Mouse (Mus musculus): ENCODE measurements around the gene Plin3. TPM values are rescaled to one million over a fixed set of nuclear protein-coding genes. Genes with fewer than 3 reads are reported as not detected.
A peak's percentile ranks its signal among the peaks of the same experiment; 100 is the strongest.

Gene Plin3
- total and polyA plus RNA-seq, 2 experiments from 2014 or later, result 9.6 to 12.4 TPM

GRCm38 (mm10) chr17:56256239-56256881 is 36.3 kb downstream of the Plin3 start, which contains the start of gene Fem1a:
Gene Fem1a, plus strand, starts transcription at chr17:56256810.
- H3K36me3 ChIP-seq (ENCODE audit: insufficient read depth, low read length), result peaks cover 22% of the 10 kb centered on the region
- H3K9me3 ChIP-seq (ENCODE audit: low read length), result no peaks in the 10 kb centered on the region
- H3K4me2 ChIP-seq (ENCODE audit: low read depth, low read length, poor library complexity, severe bottlenecking), result peak within 1 kb of the TSS; percentile 75
- WGBS, result 0% methylated on average over 28 of the region's 28 CpGs
- peak within 1 kb of the TSS; percentile 92 for H3K27ac ChIP-seq (ENCODE audit: low read depth, low read length)
- peak within 1 kb of the TSS; percentile 64 for H3K9ac ChIP-seq (replicated peaks; ENCODE audit: low read length, poor library complexity, severe bottlenecking)
- H3K27me3 ChIP-seq (ENCODE audit: insufficient read depth, low read length), result no peaks in the 10 kb centered on the region
- peak; percentile 99 for DNase-seq (ENCODE audit: low spot score)
- peak; percentile 93 for ATAC-seq (ENCODE audit: low FRiP score)
- H3K4me3 ChIP-seq (ENCODE audit: low read depth, low read length), result peak within 1 kb of the TSS; percentile 62
- no peak for TF ChIP-seq CTCF (IDR thresholded peaks at IDR 0.05)
- peaks cover 11% of the 10 kb centered on the region for H3K4me1 ChIP-seq (ENCODE audit: insufficient read depth, low read length)

DNA sequence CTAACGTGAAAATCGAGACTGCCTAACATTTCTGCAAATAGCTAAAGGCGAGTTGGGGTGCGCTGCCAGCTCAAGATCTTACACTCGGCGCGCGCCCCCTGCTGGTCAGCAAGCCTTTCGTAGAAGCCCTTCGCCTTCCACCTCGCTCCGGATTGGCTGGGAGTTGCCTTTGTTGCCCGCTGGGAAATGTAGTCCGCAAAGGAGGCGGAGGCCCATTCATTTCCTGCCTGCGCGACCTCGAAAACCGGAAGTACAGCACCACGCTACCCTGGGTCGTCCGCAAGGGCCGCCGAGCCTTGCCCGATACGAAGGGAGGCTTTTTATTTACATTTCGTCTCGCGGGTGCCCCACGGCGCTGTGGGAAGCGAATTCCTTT is 36.8 kb downstream of the Plin3 start:
- Histone ChIP-seq H3K4me2 (ENCODE audit: low read depth, low read length, poor library complexity, severe bottlenecking) (peak overlapping the region; percentile 61), H3K4me1 (ENCODE audit: insufficient read depth, low read length) (peaks cover 9% of the 10 kb centered on the region), H3K27me3 (ENCODE audit: insufficient read depth, low read length) (no peaks in the 10 kb centered on the region), H3K4me3 (ENCODE audit: low read depth, low read length) (peak overlapping the region; percentile 62), H3K9ac (replicated peaks; ENCODE audit: low read length, poor library complexity, severe bottlenecking) (peak overlapping the region; percentile 56), H3K9me3 (ENCODE audit: low read length) (no peaks in the 10 kb centered on the region), H3K36me3 (ENCODE audit: insufficient read depth, low read length) (peaks cover 21% of the 10 kb centered on the region), H3K27ac (ENCODE audit: low read depth, low read length) (peak overlapping the region; percentile 92)
- peak; percentile 99 for DNase-seq (ENCODE audit: low spot score)
- peak; percentile 95 for TF ChIP-seq CTCF (IDR thresholded peaks at IDR 0.05)
- under 1% methylated on average over 32 of the region's 32 CpGs for WGBS
- ATAC-seq (ENCODE audit: low FRiP score), result peak; percentile 93

DNA sequence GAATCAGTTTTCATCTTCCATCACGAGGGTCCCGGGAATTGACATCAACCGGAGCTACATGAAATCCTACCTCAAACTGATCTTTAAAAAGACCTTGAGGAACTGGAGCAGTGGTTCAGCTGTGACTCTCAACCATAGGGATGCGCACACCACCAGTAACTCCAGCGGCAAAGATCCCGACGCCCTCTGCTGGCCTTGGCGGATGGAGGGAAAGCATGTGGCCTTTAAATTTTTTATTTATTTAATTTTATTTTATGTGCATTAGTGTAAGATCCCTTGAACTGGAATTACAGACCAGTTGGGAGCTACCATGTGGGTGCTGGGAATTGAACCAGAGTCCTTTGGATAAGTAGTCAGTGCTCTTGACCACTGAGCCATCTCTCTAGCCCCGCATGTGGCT is 37.2 kb downstream of the Plin3 start:
- DNase-seq (ENCODE audit: low spot score) (peak; percentile 63), ATAC-seq (ENCODE audit: low FRiP score) (peak; percentile 9; the same call in 1 of the 2 replicates)
- WGBS, result 15% methylated on average over 9 of the region's 9 CpGs
- Histone ChIP-seq H3K27me3 (ENCODE audit: insufficient read depth, low read length) (no peaks in the 10 kb centered on the region), H3K9me3 (ENCODE audit: low read length) (no peaks in the 10 kb centered on the region), H3K4me2 (ENCODE audit: low read depth, low read length, poor library complexity, severe bottlenecking) (peak overlapping the region; percentile 34; the same call in 1 of the 2 replicates), H3K4me3 (ENCODE audit: low read depth, low read length) (no peak overlapping the region), H3K27ac (ENCODE audit: low read depth, low read length) (peak overlapping the region; percentile 92), H3K4me1 (ENCODE audit: insufficient read depth, low read length) (peaks cover 13% of the 10 kb centered on the region), H3K36me3 (ENCODE audit: insufficient read depth, low read length) (peaks cover 17% of the 10 kb centered on the region), H3K9ac (replicated peaks; ENCODE audit: low read length, poor library complexity, severe bottlenecking) (no peak overlapping the region)
- no peak; the same call in 1 of the 2 replicates for TF ChIP-seq CTCF (IDR thresholded peaks at IDR 0.05)

GRCm38 (mm10) chr17:56254695-56255094 is 38.0 kb downstream of the Plin3 start:
- WGBS, result 82% methylated on average over 4 of the region's 4 CpGs
- no peaks in the 10 kb centered on the region for H3K9me3 ChIP-seq (ENCODE audit: low read length)
- H3K4me3 ChIP-seq (ENCODE audit: low read depth, low read length), result no peak overlapping the region
- no peaks in the 10 kb centered on the region for H3K27me3 ChIP-seq (ENCODE audit: insufficient read depth, low read length)
- H3K27ac ChIP-seq (ENCODE audit: low read depth, low read length), result peak overlapping the region; percentile 92
- DNase-seq (ENCODE audit: low spot score) (no peak), ATAC-seq (ENCODE audit: low FRiP score) (no peak)
- peaks cover 9% of the 10 kb centered on the region for H3K36me3 ChIP-seq (ENCODE audit: insufficient read depth, low read length)
- no peak for TF ChIP-seq CTCF (IDR thresholded peaks at IDR 0.05)
- no peak overlapping the region for H3K4me2 ChIP-seq (ENCODE audit: low read depth, low read length, poor library complexity, severe bottlenecking)
- H3K9ac ChIP-seq (replicated peaks; ENCODE audit: low read length, poor library complexity, severe bottlenecking), result no peak overlapping the region
- peaks cover 9% of the 10 kb centered on the region; the same call in 1 of the 2 replicates for H3K4me1 ChIP-seq (ENCODE audit: insufficient read depth, low read length)

- Histone ChIP-seq H3K4me2 (ENCODE audit: low read depth, low read length, poor library complexity, severe bottlenecking) (peak overlapping the region; percentile 5; the same call in 1 of the 2 replicates), H3K9me3 (ENCODE audit: low read length) (no peaks in the 10 kb centered on the region), H3K4me1 (ENCODE audit: insufficient read depth, low read length) (peaks cover 9% of the 10 kb centered on the region; the same call in 1 of the 2 replicates), H3K9ac (replicated peaks; ENCODE audit: low read length, poor library complexity, severe bottlenecking) (no peak overlapping the region), H3K27me3 (ENCODE audit: insufficient read depth, low read length) (no peaks in the 10 kb centered on the region), H3K36me3 (ENCODE audit: insufficient read depth, low read length) (no peaks in the 10 kb centered on the region), H3K4me3 (ENCODE audit: low read depth, low read length) (no peak overlapping the region), H3K27ac (ENCODE audit: low read depth, low read length) (peak overlapping the region; percentile 77)
- WGBS, result 14% methylated on average over 6 of the region's 6 CpGs
- DNase-seq (ENCODE audit: low spot score) (peak; percentile 79), ATAC-seq (ENCODE audit: low FRiP score) (peak; percentile 25; the same call in 1 of the 2 replicates)
- TF ChIP-seq CTCF (IDR thresholded peaks at IDR 0.05), result peak; percentile 77
Observed at GRCm38 (mm10) chr17:56251136-56251829, 41.4 kb downstream of the Plin3 start.

- H3K27ac ChIP-seq (ENCODE audit: low read depth, low read length), result no peak overlapping the region
- no peak for TF ChIP-seq CTCF (IDR thresholded peaks at IDR 0.05)
- H3K4me3 ChIP-seq (ENCODE audit: low read depth, low read length), result no peak overlapping the region
- no peaks in the 10 kb centered on the region for H3K27me3 ChIP-seq (ENCODE audit: insufficient read depth, low read length)
- no peaks in the 10 kb centered on the region for H3K9me3 ChIP-seq (ENCODE audit: low read length)
- no peak overlapping the region for H3K4me2 ChIP-seq (ENCODE audit: low read depth, low read length, poor library complexity, severe bottlenecking)
- ATAC-seq (ENCODE audit: low FRiP score), result no peak
- DNase-seq (ENCODE audit: low spot score), result no peak
- H3K9ac ChIP-seq (replicated peaks; ENCODE audit: low read length, poor library complexity, severe bottlenecking), result no peak overlapping the region
- 49% methylated on average over 7 of the region's 7 CpGs for WGBS
- H3K36me3 ChIP-seq (ENCODE audit: insufficient read depth, low read length), result no peaks in the 10 kb centered on the region
- H3K4me1 ChIP-seq (ENCODE audit: insufficient read depth, low read length), result peaks cover 4% of the 10 kb centered on the region; the same call in 1 of the 2 replicates
Observed at GRCm38 (mm10) chr17:56245608-56246007, 47.1 kb downstream of the Plin3 start.
